Mouse (Mus musculus): ENCODE data around the gene Asic2.

GRCm38 (mm10) chr11:81124363-81124762 is 843.9 kb downstream of the Asic2 start:
- TF ChIP-seq CTCF (IDR thresholded peaks at IDR 0.05; ENCODE audit: borderline replicate concordance, insufficient read depth, low read depth, low read length) (no peak), POLR2A (IDR thresholded peaks at IDR 0.05; ENCODE audit: borderline replicate concordance, insufficient read depth, low read length) (no peak)
